Mouse (Mus musculus): ENCODE data around the gene Unc5c. TPM values are rescaled to one million over a fixed set of nuclear protein-coding genes. Genes with fewer than 3 reads are reported as not detected.

Unc5c gene
- total RNA-seq, 4 experiments from 2014 or later = 0.02 to 0.05 TPM; not detected in 2

GRCm38 (mm10) chr3:141809581-141809980 lies 344.6 kb downstream of the Unc5c start:
- no peak for DNase-seq (ENCODE audit: low spot score in 2 of 2)

GRCm38 (mm10) chr3:141810944-141811343 lies 345.9 kb downstream of the Unc5c start:
- no peak for DNase-seq (ENCODE audit: low spot score in 2 of 2)

DNA sequence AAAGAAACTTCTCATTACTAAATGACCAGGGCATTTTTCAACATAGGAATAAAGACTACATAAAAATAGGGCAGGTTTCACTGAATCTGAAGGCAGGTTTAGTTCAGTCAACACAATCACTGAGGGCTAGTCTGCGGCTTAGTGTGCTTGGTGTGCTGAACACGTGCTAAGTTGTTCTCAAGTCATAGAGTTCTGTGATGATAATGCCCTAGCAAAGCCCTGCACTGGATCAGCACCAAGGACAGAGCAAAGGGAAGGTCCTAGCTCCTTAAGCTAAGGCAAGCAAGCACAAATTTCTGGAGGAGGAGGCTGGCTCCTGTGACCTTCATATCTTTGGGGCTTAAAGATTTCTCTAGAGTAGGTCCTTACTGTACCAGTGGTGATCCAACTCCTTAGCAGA lies 346.3 kb downstream of the Unc5c start:
- DNase-seq (ENCODE audit: low spot score in 2 of 2) = no peak

- DNase-seq (ENCODE audit: low spot score in 2 of 2) = no peak
Observed at GRCm38 (mm10) chr3:141814776-141815175, 349.8 kb downstream of the Unc5c start.

- no peak for DNase-seq (ENCODE audit: low spot score in 2 of 2)
Observed at GRCm38 (mm10) chr3:141818615-141819312, 353.7 kb downstream of the Unc5c start.

GRCm38 (mm10) chr3:141819331-141819941 lies 354.4 kb downstream of the Unc5c start:
- DNase-seq (ENCODE audit: low spot score in 2 of 2) = no peak

- no peak for DNase-seq (ENCODE audit: low spot score in 2 of 2)
Observed at GRCm38 (mm10) chr3:141828301-141828700, 363.3 kb downstream of the Unc5c start.

DNA sequence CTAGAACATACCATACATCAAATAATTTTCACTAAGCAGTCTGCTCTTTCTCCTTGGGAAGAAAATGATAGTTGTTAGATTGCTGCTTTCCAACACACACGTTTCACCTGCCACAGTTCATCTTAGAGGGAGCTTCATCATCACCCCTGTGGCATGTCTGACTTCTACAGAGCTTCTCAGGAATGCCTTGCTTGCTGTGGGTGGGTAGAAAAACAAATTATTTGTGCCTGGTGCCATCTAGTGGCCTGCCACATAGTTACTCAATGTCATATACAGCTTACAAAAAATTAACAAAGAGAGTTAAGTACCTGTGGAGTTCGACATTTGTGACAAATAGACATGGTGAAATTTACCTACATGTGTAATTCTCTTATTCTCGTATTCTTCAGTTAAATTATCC lies 366.1 kb downstream of the Unc5c start:
- DNase-seq (ENCODE audit: low spot score in 2 of 2) = no peak

- DNase-seq (ENCODE audit: low spot score in 2 of 2) = no peak
Observed at GRCm38 (mm10) chr3:141838864-141839263, 373.8 kb downstream of the Unc5c start.

- no peak for DNase-seq (ENCODE audit: low spot score in 2 of 2)
Observed at GRCm38 (mm10) chr3:141849206-141849605, 384.2 kb downstream of the Unc5c start.

- no peak for DNase-seq (ENCODE audit: low spot score in 2 of 2)
Observed at GRCm38 (mm10) chr3:141850141-141850540, 385.1 kb downstream of the Unc5c start.

GRCm38 (mm10) chr3:141854339-141854738 lies 389.3 kb downstream of the Unc5c start:
- no peak for DNase-seq (ENCODE audit: low spot score in 2 of 2)

- DNase-seq (ENCODE audit: low spot score in 2 of 2) = no peak
Observed at GRCm38 (mm10) chr3:141857123-141857522, 392.1 kb downstream of the Unc5c start.

DNA sequence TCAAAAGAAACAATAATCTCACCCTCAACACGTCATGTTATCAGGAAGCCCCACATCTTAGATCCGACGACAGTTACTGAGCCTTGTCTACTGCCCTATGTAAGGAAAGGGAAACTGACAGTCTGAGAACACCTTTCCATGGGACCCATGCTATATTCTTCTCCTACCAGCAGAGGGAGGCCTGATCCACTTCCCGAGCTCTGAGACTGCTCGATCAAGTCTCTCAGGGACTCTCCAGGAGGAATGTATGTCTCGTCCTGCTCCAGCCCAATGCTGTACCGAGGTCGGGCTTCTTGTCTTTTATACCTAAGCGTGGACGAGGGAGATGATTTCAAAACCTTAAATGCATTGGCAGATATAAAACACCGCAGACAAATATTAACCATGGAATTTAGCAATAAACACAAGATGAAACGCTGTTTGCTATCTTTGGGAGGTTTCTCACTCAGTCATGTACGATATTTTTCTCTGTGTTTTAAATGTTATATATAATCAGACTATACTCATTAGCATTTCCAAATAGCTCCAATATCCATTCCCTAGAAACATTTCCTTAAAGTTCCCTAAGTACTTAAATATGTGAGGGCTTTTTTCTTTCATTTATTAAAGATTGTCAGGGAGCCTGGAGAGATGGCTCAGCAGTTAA lies 397.9 kb downstream of the Unc5c start:
- no peak for DNase-seq (ENCODE audit: low spot score in 2 of 2)

DNA sequence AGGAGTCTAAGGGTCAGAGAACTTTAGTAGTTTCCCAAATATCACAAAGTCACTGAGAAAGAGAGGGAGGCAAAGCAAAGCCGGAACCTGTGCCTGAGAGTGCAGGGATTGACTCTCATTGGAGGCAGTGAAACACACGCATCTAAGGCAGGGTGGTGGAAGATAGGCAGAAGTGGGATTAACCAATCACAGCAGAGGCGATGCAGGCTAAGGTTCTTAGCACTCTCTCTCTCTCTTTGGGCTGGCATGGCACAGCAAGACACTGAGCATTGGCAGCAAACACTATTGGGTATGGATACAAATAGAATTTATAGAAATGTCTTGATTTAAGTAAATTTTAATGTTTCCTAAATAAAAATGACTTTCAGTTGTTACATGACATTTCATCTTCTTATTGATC lies 406.8 kb downstream of the Unc5c start:
- no peak for DNase-seq (ENCODE audit: low spot score in 2 of 2)

DNA sequence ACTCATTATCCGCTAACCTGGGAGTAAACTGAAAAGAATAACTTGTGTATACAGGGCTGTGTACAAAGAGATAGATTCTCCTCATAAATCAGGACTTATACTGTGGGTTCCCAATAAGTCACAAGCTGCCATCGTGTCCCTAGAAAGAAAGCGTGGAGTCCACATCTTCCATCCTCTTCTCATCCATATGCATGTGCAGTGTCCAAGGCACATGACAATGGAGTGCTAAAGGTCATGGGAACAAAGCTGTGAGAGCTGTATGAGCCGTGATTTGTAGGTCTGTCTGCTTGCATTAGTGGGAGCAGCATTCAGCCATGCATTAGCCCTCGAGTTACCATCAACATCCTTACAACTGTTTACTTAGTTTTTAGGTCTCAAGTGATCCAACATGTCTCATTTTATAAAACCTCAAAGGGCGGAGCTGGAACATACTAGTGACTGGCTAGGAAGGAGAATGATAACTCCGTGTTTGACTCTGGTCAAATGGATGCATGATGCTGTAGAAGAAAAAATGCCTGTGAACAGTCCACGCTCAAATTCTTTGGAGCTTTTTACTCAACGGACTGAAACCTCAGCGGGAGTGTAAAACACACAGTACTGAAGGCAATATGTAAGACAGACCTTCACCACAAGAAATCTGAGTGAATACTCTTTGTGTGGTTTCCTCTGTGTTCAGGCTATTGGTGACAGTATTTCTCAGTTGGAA lies 407.5 kb downstream of the Unc5c start:
- DNase-seq (ENCODE audit: low spot score in 2 of 2) = no peak

- DNase-seq (ENCODE audit: low spot score in 2 of 2) = no peak
Observed at GRCm38 (mm10) chr3:141882496-141882895, 417.5 kb downstream of the Unc5c start.

DNA sequence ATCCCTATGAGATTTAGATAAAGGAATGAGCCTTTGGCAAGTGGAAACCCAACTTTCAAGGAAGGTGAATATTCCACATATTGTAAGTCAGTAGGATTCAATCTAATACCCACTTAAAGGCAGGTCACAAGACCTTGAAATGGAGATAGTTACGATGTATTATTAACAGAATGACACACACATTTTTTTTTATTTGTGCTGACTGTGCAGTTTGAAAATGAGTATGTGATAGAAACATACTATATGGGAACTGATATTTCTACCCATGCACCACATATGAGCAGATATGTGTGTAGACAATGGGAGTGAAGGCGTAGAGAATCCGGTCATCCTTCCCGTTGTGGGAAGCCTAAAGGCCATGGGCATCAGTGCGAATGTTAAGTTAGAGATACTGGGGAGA lies 419.2 kb downstream of the Unc5c start:
- DNase-seq (ENCODE audit: low spot score in 2 of 2) = no peak

Data from gastrocnemius, adult 8-10 months (tissue).